Mouse (Mus musculus): ENCODE measurements around the gene Lcor. TPM values are rescaled to one million over a fixed set of nuclear protein-coding genes. Genes with fewer than 3 reads are reported as not detected.
A peak's percentile ranks its signal among the peaks of the same experiment; 100 is the strongest.

Lcor gene
- total RNA-seq, 2 experiments from 2014 or later, result 12.2 to 12.4 TPM

- DNase-seq, result no peak
Observed at GRCm38 (mm10) chr19:41568791-41569190, 86.4 kb downstream of the Lcor start.

- DNase-seq, result no peak
Observed at GRCm38 (mm10) chr19:41573700-41574099, 91.3 kb downstream of the Lcor start.

GRCm38 (mm10) chr19:41577576-41577975 is 95.1 kb downstream of the Lcor start:
- DNase-seq, result no peak

GRCm38 (mm10) chr19:41579311-41579920 is 97.0 kb downstream of the Lcor start:
- DNase-seq, result peak; percentile 48 to 60

GRCm38 (mm10) chr19:41581706-41582420 is 99.4 kb downstream of the Lcor start, which contains the start of gene Gm340:
Gene Gm340 (plus strand): TSS chr19:41582370.
- DNase-seq, result no peak

GRCm38 (mm10) chr19:41582918-41583514 is 100.6 kb downstream of the Lcor start:
- DNase-seq, result no peak

- DNase-seq, result no peak
Observed at GRCm38 (mm10) chr19:41586752-41587151, 104.3 kb downstream of the Lcor start.

- no peak for DNase-seq
Observed at GRCm38 (mm10) chr19:41587431-41588222, 105.2 kb downstream of the Lcor start.

- DNase-seq, result no peak
Observed at GRCm38 (mm10) chr19:41589026-41589425, 106.6 kb downstream of the Lcor start.

GRCm38 (mm10) chr19:41589681-41590080 is 107.2 kb downstream of the Lcor start:
- no peak for DNase-seq

GRCm38 (mm10) chr19:41591808-41592207 is 109.4 kb downstream of the Lcor start:
- no peak for DNase-seq

GRCm38 (mm10) chr19:41597170-41597894 is 114.9 kb downstream of the Lcor start:
- peak; percentile 42 to 67 for DNase-seq

GRCm38 (mm10) chr19:41600647-41601046 is 118.2 kb downstream of the Lcor start:
- DNase-seq, result no peak

- no peak for DNase-seq
Observed at GRCm38 (mm10) chr19:41606208-41606987, 124.0 kb downstream of the Lcor start.

- no peak for DNase-seq
Observed at GRCm38 (mm10) chr19:41611683-41612082, 129.2 kb downstream of the Lcor start.

Small RNA genes lying within 50 kb of the gene (microRNA-seq; reads per million reads assigned to microRNA genes)
- gene Mir8091, result 0 reads per million in 2 experiments

Other genes starting within 250 kb of the Lcor start
- gene Tm9sf3, start 218.6 kb upstream of the Lcor start, total RNA-seq (2021), result 10 to 100 TPM; 70.3 to 73.4 TPM
- 1 to 10 TPM; 1.0 to 2.5 TPM for gene Pik3ap1, start 97.5 kb upstream of the Lcor start, total RNA-seq (2021)
- 1 to 10 TPM; 8.1 to 8.4 TPM for gene Gm340, start 99.7 kb downstream of the Lcor start, total RNA-seq (2021)